Mouse (Mus musculus) liver, postnatal 0 days (tissue): ENCODE results near the gene Mrvi1.

Source experiments
- CTCF ChIP-seq: sonication (generic); IDR thresholded peaks from 2 replicates; pipeline ENCODE4 v1.5.1; 2016; ENCODE audit warnings: antibody characterized with exemption, low read depth
- EP300 ChIP-seq: IDR thresholded peaks from 2 replicates; pipeline ENCODE4 v1.6.1; 2016; ENCODE audit warnings: antibody characterized with exemption, low read depth, mild to moderate bottlenecking

DNA sequence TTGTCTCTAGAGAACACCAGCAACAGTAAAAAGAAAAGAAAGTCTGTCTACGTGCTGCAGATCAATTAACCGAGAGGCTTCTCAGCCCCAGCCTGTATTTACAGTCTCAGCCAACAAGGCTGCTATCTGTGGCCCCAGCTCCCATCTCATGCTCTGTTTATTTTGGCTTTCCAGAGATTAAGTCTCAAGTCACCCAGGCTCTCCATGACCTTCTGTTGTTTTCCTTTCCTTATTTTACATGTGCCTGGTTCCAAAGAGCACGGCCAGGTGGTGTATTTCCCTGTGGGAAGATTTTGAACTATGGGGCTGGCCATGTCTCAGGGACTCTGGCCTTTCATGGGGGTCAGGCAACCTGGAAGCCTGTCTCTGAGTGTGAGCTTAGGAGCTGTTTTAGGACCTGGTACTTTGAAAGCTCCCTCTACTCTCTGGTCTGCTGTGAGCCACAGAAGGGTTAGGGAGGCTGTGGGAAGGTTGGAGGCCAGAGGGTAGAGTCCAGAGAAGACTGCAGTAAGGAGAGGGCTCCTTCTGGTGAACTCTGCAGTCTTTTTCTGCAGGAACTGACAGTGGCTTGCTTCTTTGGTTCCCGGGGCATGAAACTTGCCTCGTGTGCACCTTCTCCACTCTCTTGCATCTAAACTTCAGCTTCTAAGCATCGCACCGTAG lies 130.6 kb downstream of the Mrvi1 start:
- TF ChIP-seq CTCF (no peak), EP300 (no peak)
